Mouse (Mus musculus): ENCODE results near the gene Sh3d19.
A peak's percentile ranks its signal among the peaks of the same experiment; 100 is the strongest.

Gene Sh3d19

DNA sequence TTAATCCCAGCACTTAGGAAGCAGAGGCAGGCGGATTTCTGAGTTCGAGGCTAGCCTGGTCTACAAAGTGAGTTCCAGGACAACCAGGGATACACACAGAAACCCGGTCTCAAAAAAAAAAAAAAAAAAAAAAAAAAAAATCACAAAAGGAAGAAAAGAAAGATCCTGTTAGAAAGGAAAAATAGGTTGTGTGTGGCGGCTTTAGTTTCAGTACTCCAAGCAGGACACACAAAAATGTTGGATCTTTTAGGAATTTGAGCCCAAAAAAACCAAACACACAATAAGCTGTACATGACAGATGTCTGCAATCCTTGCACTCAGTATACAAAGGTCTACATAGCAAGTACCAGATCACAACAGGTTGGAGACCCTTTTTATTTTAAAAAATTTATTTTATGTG, 168.8 kb downstream of the Sh3d19 start:
- no peak for DNase-seq (ENCODE audit: low spot score)

DNA sequence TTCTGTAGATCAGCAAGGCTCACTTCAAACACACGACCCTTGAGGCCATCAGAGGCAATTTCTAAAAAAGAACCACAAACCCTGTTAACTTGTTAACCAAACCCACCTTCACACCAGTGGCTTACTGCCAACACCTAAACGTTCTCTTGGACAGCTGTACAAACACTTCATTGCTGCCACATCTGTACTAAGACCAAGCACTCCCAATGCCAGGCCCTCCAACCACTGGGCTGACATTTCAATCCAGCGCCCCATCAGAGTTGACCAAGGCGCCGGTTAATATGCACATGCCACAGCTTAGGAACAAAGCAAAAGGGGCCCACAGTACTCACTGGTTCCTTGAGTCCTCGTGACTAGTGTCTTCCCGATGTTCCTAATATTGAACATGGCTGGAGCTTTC, 170.5 kb downstream of the Sh3d19 start:
- no peak for DNase-seq (ENCODE audit: low spot score)

DNA sequence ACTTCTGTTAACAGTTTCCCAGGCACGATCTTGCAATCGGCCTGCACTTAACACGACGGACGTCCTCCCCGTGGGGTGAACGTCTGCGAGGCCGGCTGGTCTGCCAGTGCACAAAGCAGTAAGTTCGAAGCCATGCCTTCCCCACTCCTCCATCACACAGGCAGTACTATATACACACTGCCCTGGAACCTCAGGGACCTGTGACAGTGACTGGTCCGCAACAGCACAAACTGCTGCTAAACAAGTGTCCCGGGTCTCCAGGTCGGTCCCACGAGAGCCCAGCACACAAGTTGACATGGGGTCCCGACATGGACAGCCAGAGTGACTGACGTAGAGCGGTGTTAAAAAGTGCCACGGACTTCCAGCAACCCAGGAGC, 171.0 kb downstream of the Sh3d19 start:
- DNase-seq (ENCODE audit: low spot score): no peak

DNA sequence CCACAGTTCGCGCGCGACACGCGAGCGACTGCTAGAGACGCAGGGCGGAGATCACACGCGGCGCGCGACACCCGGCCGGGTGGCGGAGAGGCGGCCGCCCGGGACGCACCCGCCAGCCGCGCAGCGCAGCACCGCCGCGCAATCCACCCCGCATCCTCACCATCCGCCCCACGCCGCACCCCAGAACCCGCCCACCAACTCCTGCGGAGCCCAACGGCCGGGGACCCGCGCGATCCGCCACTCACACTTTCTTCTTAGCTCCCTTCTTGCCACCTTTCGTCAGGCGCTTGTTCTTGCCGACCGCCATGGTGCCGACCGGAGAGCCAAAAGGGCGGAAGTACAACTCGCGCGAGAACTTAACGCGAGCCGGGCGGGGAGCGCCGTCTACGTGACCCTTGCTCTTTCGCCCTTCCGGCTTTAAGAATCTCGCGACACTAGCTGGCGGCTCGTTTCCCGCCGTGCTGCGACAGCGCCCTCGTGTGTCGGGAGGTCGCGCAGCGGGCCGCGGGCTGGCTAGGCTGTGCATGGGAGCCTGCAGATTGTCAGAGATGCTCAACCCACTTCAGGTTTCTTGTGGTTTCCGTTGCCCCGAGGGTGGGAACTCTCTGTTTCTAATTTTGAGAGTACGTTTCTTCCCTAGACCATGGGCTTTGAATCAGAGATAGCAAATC, 171.5 kb downstream of the Sh3d19 start, which contains the start of gene Rps3a1:
Gene Rps3a1 (minus strand): TSS at position 440 of the 671 bp plus-strand sequence.
- DNase-seq (ENCODE audit: low spot score): peak; percentile 98

GRCm38 (mm10) chr3:86142934-86143317, 172.0 kb downstream of the Sh3d19 start:
- DNase-seq (ENCODE audit: low spot score): no peak

DNA sequence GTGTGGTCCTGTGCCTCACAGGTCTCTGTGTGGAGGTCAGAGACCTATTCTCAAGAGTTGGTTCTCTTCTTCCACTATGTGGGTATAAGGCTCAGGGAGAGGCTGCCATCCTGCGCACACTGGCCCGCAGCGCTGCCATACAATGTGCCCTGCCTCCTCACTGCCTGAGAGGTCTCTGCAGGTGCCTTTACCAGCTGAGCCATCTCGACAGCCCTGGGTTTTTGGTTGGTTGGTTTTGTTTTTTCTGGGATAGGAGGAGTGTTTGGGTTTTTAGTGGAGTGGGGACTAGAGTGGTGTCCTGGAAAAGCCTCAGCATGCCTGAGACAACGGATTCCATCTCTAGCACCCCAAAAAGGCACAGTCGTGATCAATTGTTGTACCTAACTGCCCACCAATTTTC, 172.4 kb downstream of the Sh3d19 start:
- DNase-seq (ENCODE audit: low spot score): no peak

DNA sequence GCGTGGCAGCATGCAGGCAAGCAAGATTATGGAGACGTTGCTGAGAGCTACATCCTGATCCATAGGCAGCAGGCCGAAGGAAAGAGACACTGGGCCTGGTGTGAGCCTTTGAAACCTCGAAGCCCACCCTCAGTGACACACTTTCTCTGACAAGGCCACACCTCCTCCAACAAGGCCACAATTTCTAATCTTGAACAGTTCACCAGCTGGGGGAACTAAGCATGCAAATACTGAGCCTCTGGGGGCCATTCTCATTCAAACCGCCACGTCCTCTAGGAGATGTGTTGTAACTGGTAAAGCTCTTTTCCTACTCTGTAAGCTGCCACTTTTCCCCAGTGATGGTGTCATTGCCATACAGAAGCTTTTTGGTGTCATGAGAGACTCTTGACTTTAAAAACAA, 178.2 kb downstream of the Sh3d19 start:
- DNase-seq (ENCODE audit: low spot score): no peak

GRCm38 (mm10) chr3:86149521-86149920, 178.6 kb downstream of the Sh3d19 start:
- DNase-seq (ENCODE audit: low spot score): no peak

- DNase-seq (ENCODE audit: low spot score): no peak
These were observed 198.0 kb downstream of the Sh3d19 start for GRCm38 (mm10) chr3:86168841-86169425.

GRCm38 (mm10) chr3:86179714-86180113, 208.8 kb downstream of the Sh3d19 start:
- DNase-seq (ENCODE audit: low spot score): no peak

Data from layer of hippocampus, adult 9-10 months (tissue).